Mouse (Mus musculus): ENCODE measurements around the gene Pold3.

- TF ChIP-seq CTCF (IDR thresholded peaks at IDR 0.05; ENCODE audit: low read depth, low read length), result no peak
- no peak for TF ChIP-seq POLR2A (IDR thresholded peaks at IDR 0.05; ENCODE audit: borderline replicate concordance, low read depth, low read length)
Measured at GRCm38 (mm10) chr7:100083812-100084211, 37.6 kb downstream of the Pold3 start.
